Mouse (Mus musculus) kidney, adult 18-20 months (tissue): ENCODE measurements around the gene Trem1.

ENCODE experiments used
- DNase-seq: peaks from one replicate; pipeline ENCODE4 v3.0.0; 2021

Trem1 gene

DNA sequence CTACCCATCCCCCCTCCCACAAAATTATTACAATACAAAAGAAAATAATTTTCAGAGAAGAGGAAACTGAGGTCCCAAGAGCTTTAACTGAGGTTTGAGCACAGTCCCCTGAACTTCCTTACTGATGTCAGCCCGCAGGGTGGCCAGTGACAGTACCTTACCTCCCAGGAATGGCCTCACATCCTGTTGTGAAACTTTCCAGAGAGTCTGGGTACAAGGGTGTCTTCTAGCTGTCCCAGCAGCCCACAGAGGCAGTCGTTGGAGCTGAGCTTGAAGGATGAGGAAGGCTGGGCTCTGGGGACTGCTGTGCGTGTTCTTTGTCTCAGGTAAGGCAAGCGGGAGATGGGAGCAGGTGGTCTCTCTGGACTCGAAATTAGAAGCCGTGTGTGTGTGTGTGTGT, at the start of gene Trem1:
Gene Trem1 (plus strand): TSS at position 251 of the 400 bp plus-strand sequence.
- no peak for DNase-seq

DNA sequence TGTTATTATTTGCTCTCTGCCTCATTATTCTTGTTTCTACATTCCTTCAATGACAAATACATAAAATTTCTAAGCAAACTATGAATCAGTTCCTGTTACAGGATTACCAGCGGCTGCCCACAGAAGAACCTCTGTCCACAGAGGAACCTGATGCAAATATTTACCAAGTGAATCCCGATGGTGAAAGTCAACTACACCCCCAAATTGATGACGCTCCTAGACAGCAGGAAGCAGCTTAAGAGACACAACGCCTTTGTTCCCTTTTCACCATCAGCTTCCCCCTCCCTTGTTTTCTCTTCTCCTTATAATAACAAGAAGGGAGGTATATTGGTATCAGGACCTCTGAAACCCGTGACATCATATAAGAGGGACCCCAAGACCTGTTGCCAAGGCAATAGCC, 47.3 kb upstream of the Trem1 start:
- no peak for DNase-seq

DNA sequence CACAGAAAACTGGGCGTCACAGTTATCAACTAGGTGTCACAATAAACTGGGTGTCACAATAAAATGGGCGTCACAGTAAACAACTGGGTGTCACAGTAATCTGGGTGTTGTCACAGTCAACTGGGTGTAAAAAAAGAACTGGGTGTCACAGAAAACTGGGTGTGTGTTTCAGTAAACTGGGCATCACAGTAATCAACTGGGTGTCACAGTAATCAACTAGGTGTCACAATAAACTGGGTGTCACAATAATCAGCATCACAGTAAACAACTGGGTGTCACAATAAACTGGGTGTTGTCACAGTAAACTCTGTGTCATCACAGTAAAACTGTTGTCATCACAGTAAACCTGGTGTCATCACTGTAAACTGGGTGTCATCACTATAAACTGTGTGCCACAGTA, 40.2 kb upstream of the Trem1 start:
- DNase-seq: no peak

DNA sequence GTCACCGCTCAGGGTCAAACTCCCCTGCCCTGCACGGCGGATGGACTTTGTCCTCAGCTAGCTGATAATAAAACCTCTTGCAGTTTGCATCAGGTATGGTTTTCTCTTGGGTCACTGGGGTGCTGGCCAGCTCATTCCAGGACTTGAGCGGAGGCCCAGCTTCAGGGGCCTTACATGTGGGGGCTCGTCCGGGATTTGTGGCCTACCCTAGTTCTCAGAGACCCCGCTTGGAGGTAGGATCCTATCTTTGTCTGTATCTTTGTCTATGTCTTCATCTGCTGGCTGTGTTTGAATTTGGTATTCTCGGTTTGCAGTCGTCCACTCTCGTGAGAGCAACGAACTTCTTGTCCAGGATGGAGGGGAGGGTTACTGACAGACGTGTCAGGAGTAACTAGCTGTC, 29.5 kb upstream of the Trem1 start:
- DNase-seq: no peak

DNA sequence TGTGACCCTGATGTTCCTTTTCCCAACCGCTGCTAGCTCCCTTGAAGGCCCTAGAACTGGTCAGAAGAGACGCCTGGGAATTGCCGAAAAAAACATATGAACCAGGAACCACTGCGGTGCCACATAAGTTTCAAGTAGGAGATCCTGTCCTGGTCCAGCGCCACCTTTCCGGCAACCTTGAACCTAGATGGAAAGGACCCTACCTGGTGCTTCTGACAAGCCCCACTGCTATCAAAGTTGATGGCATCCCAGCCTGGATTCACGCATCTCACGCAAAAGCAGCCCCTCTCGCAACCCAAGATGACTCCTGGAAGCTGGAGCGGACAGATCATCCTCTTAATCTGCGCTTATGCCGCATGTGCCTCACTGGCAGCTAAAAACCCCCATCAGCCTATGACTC, 20.0 kb upstream of the Trem1 start:
- DNase-seq: no peak

DNA sequence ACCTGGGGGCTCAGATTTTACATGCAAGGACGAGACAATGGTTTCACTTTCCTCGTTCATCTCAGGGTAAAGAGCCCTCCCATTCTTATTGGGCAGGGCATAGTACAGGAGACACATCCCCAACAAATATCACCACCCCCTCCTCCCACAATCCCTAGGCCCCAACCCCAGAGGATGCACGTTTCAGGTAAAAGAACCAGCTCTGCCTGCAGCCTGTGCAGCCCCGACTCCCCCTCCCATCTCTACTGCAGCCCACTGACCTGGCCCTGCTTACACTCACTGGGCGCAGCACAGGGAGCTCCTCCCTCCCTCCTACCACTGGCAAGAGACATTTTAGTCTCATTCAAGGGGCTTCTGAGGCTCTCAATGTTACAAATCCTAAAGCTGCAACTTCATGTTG, 19.1 kb upstream of the Trem1 start:
- no peak for DNase-seq

DNA sequence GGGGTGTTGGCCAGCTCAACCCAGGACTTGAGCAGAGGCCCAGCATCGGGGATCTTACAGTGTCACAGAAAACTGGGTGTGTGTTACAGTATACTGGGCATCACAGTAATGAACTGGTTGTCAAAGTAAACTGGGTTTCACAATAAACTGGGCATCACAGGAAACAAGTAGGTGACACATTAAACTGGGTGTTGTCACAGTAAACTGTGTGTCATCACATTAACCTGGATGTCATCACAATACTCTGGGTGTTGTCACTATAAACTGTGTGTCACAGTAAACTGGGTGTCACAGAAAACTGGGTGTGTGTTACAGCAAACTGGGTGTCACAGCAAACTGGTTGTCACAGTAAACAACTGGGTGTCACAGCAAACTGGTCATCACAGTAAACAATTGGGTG, 17.1 kb upstream of the Trem1 start:
- DNase-seq: no peak

DNA sequence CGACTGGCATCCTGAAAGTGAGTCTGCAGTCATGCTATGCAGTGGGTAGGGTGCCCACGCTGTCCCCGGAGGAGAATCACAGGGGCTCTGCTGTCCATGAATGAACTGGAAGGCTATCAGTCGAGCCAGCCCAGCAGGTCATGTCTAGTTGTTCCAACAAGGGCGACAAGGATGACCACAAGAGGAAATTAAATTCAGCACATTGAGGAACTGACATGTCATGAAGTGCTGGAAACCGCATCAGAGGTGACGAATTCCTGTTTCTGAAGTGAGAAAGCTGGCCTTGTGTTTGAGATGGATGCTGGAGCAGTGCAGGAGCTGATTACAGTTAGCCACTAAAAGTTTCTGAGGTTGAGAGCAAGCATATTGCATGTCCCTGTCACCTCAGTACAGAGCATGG, 1.9 kb upstream of the Trem1 start:
- DNase-seq: no peak

DNA sequence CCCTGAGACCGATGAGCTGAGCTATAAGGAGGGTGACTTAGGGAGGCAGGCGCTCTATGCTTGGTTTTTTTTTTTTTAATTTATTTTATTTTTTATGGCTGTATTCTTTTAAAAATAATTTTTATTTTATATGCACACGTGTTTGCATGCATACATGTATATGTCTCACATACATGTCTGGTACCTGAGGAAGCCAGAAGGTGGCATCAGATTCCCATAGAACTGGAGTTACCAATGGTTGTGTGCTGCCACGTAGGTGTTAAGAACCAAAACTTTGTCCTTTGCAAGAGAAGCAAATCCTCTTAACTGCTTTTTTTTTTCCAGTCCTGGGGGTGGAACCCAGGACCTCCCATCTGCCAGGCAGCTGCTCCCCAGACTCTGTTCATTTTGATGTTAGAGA, 1.2 kb downstream of the Trem1 start:
- no peak for DNase-seq

DNA sequence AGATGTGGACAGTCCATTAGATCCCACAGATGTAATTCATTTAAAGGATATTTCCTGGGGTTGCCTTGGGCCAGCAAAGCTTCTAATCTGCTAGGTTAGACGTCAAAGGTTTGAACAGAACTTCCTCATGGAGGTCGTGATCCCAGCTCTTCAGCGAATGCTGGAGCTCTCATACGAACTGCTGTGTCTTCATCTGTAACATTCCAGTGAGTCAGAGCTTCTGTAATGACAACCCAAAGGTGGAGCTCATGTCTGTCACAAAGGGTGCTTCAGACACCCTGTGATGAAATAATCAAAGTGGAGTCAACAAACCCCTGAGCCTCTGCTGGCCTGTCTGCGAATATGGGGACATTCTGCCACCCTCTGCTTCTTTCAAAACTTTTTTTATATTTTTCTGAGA, 2.0 kb downstream of the Trem1 start:
- no peak for DNase-seq

DNA sequence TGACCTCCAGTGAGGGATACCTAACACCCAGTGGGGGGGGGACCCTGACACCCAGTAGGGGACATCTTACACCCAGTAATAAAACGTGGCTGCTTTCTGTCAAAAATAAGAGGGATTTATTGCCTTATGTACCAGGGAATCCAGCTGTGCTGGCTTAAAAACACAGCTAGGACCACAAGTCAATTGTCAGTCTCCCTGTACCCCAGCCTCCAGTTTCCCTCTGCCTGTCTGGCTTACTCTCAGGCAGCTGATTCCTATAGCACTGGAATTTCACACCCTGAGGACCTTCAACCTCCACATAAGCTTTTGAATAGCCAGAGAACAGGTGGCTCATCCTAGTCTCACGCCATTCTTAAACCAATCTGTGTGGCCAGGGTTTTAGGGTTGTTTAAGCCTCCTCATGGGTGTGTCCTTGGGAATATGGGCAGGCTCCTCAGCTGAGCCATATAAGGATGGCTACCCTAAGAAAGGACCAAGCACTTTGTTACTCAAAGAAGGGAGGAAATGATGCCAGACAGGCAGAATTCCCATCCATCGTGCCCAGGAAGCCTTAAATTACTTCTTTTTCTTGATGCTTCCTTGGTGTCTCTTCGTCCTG, 3.3 kb downstream of the Trem1 start:
- no peak for DNase-seq

DNA sequence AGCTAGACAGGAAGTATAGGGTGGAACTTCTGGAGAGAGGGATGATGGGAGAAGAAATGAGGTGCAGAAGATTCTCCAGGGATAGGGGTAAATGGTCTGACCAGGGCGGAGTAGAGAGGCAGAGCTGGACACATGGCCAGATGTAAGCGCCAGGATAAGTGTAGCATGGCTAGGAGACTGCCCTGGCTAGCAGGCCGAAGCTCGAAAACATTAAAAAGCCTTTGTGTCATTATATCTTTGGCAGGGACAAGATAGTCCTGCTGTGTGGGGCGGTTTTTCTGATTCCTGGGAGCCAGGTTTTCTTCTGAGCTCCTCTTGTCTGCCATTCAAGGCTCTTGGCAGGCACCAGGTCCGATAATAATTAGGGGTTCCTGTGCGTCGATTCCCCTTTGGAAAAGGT, 5.1 kb downstream of the Trem1 start:
- DNase-seq: no peak

DNA sequence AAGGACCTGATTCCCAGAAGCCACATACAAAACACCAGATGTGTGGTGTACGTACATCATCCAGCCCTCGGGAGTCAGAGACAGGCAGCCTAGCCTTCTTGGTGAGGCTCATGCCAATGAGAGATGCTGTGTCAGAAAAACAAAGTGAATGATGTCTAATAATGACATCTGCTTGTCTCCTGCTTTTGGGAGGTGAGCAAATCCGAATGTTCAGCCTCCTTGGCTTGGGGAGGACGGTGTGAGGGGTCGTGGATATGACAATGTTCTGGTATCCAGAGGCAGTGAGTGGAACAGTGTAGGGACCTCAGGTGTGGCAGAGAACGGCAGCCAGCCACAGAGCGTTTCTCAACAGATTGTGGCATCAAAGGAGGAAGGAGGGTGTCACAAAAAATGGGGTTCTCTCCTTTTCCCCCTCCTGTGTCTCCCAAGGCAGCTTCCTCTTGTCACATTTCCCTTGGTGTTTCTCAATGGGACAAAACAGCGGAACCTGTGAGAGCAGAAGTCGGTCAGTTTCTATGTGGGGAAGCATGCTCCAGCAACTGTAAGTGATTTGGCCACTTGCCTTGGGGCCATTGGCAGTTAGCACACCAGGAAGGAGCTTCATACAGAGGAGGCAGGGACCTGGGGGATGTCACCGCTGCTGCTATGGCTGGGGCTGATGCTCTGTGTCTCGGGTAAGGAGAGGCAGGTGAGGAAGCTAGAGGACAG, 14.8 kb downstream of the Trem1 start, which contains the start of gene Trem3:
Gene Trem3 (plus strand): TSS at position 557 of the 708 bp plus-strand sequence.
- no peak for DNase-seq

DNA sequence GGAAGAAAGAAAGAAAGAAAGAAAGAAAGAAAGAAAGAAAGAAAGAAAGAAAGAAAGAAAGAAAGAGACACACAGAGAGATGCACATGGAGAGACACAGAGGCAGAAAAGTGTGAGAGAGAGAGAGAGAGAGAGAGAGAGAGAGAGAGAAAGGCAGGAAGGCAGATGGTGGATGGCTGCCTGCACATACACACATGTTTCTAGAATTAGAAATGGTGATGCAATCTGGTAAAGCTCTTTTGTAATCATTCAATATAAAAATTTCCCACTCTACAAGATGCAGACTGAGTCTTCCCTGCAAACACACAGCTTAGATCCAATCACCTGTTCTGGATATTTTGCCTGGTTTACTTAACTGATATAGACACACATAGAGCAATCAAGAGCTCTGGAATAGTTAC, 16.5 kb downstream of the Trem1 start:
- DNase-seq: no peak

DNA sequence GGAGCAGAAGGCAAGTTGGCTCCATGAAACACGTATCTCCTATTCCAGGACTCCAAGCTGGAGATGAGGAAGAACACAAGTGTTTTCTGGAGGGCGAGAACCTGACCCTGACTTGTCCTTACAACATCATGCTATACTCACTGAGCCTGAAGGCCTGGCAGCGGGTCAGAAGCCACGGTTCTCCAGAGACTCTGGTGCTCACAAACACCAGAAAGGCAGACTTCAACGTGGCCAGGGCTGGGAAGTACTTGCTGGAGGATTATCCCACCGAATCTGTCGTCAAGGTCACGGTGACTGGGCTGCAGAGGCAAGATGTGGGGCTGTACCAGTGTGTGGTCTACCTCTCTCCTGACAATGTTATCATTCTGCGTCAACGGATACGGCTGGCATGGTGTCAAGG, 16.9 kb downstream of the Trem1 start:
- DNase-seq: no peak

DNA sequence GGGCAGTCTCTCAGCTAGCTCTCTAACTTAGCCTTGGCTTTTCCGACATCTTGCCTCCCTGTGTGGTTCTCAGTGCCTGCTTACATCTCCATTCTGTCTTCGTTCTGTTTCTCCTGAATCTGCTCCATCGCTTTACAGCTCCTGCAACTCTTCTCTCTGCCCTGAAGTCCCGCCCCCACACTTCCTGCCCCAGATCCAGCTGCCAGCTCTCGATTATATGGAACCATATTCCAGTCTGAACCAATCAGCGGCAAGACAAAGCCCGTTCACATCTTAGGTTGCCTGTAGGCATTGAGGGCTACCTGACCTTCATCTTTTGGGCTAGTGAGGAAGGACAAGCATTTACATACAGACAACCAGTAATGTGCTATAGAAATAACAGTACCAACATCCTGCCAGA, 18.1 kb downstream of the Trem1 start:
- no peak for DNase-seq

DNA sequence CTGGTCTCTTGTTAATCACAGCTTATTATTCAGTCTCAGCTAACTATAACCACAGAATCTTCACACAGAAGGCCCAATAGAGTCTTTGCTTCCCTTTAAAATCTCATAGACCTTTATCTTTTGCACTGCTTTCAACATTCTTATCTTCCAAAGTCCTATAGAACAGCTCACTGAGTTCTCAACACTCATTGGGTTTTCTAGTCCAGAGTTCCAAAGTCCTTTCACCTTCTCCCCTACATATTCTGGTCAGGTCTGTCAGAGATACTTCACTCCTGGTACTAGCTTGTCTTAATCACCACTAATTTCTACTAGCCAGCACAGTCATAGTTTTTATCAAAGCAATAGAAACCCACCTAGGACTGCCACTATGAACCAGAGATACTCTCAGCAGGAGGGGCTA, 24.0 kb downstream of the Trem1 start:
- no peak for DNase-seq

DNA sequence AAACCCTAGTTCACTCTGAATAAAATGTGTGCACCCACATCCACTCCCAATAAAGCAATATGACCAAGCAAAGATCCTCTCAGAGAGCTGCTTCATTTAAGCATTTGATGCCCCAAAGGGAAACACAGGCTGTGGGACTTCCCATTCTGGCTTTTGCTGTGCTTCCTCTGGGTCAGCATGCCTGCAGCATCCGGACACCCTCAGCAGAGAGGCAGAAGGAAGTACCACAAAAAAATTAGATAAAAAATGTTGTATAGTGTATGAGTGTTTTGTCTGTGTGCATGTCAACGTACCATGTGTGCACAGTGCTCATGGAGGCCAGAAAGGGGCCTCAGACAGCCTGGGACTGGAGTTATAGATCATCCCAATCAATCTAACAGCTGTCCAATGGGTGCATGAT, 29.3 kb downstream of the Trem1 start:
- DNase-seq: no peak

DNA sequence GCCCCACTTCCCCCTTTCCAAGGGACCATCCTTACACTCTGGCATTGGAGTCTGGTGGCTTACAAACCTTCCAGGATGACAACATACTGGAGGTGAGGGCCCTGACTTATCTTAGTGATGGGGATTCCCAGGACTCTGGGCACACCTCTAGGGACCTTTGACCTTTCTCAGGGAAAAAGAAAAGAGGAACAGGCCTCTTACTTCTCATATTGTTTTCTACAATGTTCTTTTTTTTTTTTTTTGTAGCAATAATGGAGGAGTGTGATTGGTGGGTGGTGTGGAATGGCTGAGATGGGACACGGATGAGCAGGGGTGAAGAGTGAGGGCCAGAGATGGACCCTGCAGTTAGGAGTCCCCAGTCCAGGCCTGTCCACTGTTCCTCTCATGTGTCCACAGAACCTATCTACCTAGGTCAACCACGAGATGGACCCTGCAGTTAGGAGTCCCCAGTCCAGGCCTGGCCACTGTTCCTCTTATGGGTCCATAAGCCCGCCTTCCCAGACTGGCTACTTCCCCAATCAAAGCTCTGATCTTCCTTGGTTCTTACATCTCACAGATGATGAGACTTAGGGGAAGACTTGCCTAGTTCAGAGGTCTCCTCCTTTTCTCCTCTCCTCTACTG, 31.3 kb downstream of the Trem1 start, which contains the start of gene Treml4:
Gene Treml4 (plus strand): TSS at position 555 of the 622 bp plus-strand sequence.
- no peak for DNase-seq

DNA sequence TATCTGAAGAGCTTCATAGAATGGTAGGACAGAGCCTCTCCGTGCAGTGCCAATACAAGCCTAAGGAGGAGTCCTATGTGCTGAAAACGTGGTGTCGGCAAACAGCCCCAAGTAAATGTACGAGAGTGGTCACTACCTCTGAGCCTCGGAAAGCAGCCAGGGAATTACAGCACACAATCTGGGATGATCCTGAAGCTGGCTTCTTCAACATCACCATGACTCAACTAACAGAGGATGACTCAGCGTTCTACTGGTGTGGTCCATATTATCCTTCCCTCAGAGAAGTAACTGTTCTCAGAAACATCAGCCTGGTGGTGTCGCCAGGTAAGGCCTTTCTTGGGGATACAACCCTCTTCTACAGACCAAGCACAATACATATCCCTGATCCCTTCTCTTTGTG, 32.1 kb downstream of the Trem1 start:
- DNase-seq: no peak

DNA sequence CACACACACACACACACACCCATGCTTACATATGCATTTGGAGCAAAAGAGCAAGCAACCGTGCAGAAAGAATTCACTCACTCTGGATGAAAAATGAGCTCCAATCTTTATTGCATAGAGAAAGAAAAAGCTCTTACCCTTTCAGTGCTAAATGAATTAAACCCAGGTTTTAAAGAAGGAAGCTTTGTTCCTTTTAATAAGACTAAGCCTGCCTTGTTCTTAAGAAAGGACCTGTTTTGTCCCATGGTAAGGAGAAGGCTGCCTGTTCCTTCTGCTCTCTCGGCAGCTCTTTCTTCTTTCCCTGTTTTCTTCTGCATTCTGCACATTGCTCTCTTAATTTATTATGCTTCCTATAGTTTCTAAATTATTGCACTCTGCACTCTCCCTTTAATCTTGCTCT, 33.6 kb downstream of the Trem1 start:
- DNase-seq: no peak

DNA sequence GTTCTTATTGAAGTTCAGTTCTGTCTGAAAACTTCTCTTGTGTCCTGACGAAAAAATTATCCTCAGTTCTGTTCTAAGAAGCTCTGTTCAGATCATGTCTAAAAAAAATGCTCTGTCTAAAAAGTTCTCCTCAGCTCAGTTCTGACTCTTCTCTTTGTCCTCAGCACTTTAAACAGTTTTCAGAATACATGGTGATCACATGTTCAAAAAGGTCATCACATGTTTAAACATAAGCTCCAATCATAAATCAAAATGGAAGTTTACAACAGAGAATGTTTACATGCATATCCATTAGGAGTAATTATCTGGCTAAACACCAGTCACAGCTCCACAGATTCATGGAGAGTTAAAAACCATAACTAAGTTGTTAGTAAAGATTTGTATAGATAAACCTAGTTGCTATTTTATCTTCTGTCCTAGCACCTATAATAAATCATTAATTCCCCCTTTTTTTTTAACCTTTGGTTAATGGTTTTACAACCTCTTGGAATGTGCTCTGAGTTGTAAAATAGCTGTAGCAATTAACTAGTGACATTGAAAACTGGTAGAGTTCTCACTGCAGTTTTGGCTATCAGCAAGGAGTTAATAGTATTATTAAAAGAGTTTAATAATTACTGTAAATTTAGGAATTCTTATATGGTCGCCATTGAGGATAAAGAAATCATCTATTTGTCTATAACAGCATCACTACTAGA, 34.2 kb downstream of the Trem1 start:
- no peak for DNase-seq

DNA sequence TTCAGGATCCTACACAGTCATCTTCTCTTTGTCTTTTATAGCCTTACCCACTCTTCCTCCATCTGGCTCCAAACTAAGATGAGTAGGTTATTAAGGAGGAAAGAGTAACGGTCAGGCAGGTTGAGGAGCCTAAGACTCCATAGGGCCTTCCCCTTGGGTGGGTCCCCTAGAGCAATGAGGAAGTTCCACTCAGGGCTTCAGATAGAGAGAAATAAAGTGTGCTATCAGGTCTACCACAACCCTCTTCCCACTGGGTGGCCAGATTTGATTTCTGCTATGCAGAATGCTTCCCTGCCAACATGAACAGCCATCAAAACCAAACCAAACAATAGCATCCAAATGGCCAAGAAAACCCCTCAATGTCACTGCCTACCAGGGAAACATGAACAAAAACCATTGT, 35.0 kb downstream of the Trem1 start:
- no peak for DNase-seq

DNA sequence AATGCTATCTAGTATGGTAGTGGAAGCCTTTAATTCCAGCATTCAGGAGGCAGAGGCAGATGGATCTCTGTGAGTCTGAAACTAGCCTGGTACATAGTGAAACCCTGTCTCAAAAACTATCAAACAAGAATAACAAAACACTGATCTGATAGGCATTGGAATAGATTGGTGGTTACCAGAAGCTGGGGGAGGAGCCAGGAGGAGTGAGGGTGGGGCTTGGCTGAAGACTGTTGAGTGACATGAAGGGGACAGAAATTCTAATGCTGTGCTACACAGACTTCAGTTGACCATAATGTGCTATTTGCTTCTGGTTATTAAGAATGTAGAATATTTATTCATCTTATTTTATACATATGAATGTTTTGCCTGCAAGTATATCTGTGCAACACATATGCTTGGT, 35.7 kb downstream of the Trem1 start:
- no peak for DNase-seq
